Mouse (Mus musculus): ENCODE results near the gene Mtif2.

The Mtif2 gene

DNA sequence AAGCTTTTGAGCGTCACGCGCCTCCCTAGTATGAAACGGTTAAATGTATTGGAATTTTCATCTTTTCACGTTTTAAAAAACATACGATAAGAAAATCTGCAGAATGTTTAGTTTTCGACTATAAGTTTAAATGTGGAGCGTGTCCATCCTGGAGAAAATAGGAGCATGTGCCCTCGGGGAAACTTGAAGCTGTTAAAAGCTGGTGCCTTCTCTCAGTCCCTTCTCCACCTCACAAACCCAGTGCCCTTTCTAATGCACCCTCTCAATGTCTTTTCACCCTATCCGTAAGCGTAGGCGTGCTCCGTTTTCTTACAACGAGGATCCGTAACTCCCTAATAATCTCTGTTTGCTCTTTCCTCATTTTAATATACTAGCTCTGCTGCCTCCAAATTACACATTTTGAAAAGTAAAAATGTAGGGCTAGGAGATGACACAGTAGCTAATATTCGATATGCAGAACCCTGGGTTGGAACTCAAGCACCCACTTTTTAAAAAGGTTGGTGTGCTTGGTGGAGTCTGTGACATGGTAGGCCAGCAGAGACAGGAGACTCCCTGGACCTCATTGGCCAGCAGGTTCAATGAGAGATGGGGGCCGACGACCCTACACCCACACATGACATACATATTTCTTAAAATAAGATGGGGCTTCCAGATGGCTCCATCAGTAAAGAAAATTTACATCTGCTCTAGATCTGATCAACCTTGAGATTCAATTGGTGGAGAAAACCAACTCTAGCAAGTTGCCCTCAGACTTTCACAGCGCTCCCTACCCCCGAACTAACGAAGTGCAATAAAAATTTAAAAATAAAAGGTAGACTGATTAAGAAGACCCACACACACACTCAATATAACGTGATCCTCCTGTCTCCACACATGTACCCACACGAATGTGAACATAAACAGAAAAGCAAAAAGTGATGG is 22.6 kb downstream of the Mtif2 start:
- ATAC-seq (ENCODE audit: insufficient number of reproducible peaks, low FRiP score, low TSS enrichment): no peak

DNA sequence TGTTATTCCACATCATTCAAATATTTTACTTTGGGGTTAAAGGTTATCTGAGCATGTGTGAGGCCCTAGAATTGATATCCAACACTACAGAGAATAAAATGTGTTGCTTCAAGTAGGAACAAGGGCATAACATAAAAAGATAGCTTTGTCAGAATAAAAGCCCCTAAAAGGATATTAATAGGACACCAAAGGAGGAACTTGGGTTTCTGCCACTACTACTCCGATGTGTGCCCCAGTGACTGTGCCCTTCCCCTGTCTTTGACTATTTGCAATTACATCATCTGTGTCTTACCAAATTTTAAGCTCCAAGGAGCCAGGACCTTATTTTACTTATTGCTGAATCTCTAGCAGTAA is 23.2 kb downstream of the Mtif2 start:
- ATAC-seq (ENCODE audit: insufficient number of reproducible peaks, low FRiP score, low TSS enrichment): no peak

GRCm38 (mm10) chr11:29560452-29560851 is 34.2 kb downstream of the Mtif2 start:
- ATAC-seq (ENCODE audit: insufficient number of reproducible peaks, low FRiP score, low TSS enrichment): no peak

DNA sequence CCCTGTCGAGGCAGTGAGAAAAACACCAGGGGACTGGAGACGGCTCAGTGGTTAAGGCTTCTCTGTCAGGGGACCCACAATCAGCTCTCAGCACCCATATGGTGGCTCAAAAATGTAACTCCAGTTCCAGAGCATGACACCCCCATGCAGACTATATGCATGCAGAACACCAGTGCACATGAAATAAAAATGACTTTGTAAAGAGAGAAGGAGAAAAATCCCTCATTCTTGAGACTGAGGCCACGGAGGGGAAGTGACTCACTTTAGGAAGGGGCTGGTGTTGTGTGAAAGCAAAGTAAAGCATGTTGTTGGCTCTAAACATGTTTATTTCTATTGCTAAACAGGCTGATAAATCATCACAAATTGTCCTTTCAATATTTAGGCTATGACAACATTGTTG is 34.8 kb downstream of the Mtif2 start:
- ATAC-seq (ENCODE audit: insufficient number of reproducible peaks, low FRiP score, low TSS enrichment): no peak

GRCm38 (mm10) chr11:29563406-29563805 is 37.2 kb downstream of the Mtif2 start:
- no peak for ATAC-seq (ENCODE audit: insufficient number of reproducible peaks, low FRiP score, low TSS enrichment)

GRCm38 (mm10) chr11:29571536-29571935 is 45.3 kb downstream of the Mtif2 start:
- ATAC-seq (ENCODE audit: insufficient number of reproducible peaks, low FRiP score, low TSS enrichment): no peak

DNA sequence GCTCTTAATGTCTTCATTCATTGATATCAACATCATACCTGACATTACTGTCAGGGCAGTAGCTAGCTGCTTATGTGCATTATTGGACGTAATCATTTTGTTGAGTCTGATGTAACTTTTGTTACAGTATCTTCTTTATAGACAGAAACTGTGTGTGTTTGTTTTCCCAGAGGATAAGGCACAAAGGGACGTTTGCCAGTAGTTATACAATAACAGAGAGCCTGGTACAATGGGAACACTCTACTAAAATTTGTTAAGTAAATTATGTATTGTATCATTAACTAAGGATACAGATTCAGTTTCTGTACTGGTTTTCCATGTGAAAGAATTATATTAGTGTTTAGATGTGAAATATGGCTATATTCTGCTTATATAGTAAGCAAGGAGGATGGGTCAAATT is 46.4 kb downstream of the Mtif2 start:
- no peak for ATAC-seq (ENCODE audit: insufficient number of reproducible peaks, low FRiP score, low TSS enrichment)

- no peak for ATAC-seq (ENCODE audit: insufficient number of reproducible peaks, low FRiP score, low TSS enrichment)
These were observed 53.4 kb downstream of the Mtif2 start for GRCm38 (mm10) chr11:29579610-29580009.

Data from cerebellum, adult (tissue).